Mouse (Mus musculus) liver, adult 2 months (tissue): ENCODE measurements around the gene Spint2.

Experiments
- CTCF ChIP-seq: fragments of 200-500 bp; IDR thresholded peaks from 2 replicates; pipeline ENCODE4 v1.5.1; 2011; ENCODE audit warnings: low read depth, low read length, control low read depth
- POLR2A ChIP-seq: fragments of 200-500 bp; IDR thresholded peaks from 2 replicates; pipeline ENCODE4 v1.6.1; 2011; ENCODE audit warnings: low read length, control low read depth; ENCODE audit not compliant: insufficient read depth; ENCODE audit errors: extremely low read depth

DNA sequence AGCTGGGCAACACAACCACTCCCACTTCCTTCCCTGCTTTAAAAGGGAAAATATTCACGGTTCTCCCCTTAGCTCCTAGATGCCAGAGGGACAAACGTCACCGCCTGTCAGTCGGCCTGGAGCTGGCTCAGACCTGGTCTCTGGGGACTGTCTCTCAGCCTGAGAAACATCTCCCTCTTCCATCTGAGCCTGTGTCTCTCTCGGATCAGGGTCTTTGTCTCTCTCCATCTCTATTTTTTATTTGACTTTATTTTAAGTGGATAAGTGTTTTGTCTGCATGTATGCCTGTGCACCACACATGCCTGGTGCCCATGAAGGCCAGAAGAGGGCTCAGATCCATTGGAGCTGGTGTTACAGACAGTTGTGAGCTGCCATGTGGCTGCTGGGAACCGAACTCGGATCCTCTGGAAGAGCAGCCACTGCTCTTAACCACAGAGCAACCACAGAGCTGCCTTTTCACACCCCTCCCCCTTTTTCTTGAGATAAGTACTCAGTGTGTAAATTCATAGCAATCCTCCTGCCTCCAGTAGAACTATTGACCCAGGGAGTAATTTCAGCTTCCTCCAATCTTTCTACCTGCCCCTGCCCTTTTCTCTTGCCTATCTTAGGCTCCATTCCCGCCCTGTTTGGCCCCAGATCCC is 10.9 kb upstream of the Spint2 start:
- TF ChIP-seq POLR2A (no peak), CTCF (no peak)
